Mouse (Mus musculus): Measurements from ENCODE around the gene AW011738.

AW011738 gene

DNA sequence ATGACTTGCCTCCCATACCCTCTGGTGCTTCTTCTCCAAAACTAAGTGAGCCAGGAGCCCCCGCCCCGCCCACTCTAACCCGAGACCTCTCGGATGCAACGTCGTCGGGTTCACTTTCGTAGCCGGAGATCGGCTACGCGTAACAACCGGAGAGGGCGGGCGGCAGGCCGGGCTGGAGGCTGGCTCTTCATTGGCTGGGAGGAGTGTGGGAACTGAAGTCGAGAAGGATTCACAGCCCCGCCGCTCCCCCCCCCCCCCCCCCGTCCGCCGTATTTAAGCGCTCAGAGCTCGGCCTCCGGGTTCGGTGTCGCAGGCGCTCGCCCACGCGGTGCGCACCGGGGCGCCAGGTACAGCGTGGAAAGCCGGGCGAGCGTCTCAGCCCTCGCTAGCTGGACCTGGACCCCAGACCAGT is at the start of gene AW011738:
TSS of gene AW011738 (plus strand) at position 304 of the 412 bp plus-strand sequence.
- DNase-seq = peak; percentile 86

- DNase-seq = no peak
Measured at GRCm38 (mm10) chr4:156154771-156155170, 48.3 kb upstream of the AW011738 start.

DNA sequence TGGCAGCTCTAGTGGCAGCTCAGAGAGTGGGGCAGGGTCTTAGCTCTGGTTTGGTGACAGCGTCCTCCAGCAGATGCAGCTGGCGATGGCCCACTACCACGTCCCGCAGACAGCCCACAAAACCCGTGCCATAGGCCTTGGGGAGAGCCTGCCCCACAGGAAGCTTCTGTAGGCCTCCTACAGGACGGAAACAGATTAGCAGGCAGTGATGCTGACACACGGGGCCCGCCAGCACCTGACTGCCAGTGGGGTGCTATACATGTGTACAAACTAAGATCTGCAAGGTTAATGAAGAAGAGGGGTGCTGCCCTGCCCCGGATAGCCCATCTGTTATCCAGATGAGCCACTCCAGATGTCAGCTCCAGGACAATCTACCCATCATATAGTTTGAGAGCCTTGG is 36.6 kb upstream of the AW011738 start:
- no peak for DNase-seq

GRCm38 (mm10) chr4:156168611-156169010 is 34.5 kb upstream of the AW011738 start:
- DNase-seq = no peak

GRCm38 (mm10) chr4:156169129-156169528 is 34.0 kb upstream of the AW011738 start:
- DNase-seq = no peak

GRCm38 (mm10) chr4:156171828-156172227 is 31.3 kb upstream of the AW011738 start:
- DNase-seq = no peak

GRCm38 (mm10) chr4:156177630-156178029 is 25.5 kb upstream of the AW011738 start:
- DNase-seq = no peak

DNA sequence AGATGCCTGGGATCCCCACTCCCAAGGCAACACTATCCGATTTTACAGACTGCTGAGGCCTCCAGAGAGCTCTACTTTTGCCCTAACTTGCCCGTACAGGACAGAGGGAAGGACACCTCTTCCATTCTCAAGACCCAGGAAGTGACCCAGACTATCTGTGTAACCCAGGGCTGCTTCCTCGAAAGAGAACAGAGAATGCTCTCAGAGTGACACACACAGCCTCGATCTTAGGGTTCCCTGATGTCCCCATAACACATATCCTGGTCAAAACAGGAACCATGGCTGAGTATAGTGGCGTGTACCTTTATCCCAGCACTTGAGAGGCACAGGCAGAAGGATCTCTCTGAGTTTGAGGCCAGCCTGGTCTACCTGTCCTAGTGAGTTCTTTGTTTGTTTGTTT is 19.4 kb upstream of the AW011738 start:
- no peak for DNase-seq

DNA sequence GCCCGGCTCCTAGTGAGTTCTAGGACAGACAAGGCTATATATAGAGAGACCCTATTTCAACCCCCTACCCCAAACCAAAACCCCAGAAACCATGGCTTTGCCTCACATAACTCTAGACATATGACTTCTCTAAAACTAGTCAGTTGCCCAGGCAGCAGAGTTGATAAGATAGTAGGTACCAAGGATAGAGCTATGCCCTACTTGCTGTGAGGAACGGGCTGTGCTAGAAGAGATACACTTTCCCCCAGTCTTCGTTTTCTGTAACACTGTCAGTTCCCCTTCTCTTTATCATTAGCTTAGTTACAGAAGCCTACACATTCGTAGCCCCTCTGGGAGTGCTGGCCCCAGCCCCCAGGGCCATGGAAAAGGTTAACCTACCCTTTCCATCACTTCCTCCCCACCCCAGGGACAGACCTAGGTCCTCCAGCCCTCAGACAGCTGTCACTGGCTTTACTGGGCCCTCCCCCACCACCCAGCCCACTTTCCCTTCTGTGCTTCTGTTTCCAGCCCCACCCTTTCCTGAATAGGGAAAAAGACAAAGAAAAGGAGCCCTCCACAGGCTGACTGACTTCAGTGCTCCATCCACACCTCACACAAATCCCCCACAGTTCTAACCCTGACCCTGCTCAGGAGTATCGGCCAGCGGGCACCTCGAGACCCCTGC is 18.7 kb upstream of the AW011738 start:
- peak; percentile 35 for DNase-seq

- peak; percentile 29 for DNase-seq
Measured at GRCm38 (mm10) chr4:156185456-156185949, 17.6 kb upstream of the AW011738 start.

GRCm38 (mm10) chr4:156185950-156186850 is 16.9 kb upstream of the AW011738 start:
- DNase-seq = peak; percentile 88

- no peak for DNase-seq
Measured at GRCm38 (mm10) chr4:156188162-156188810, 14.8 kb upstream of the AW011738 start.

- DNase-seq = peak; percentile 82
Measured at GRCm38 (mm10) chr4:156188811-156189323, 14.2 kb upstream of the AW011738 start.

- DNase-seq = no peak
Measured at GRCm38 (mm10) chr4:156192421-156193199, 10.5 kb upstream of the AW011738 start.

- no peak for DNase-seq
Measured at GRCm38 (mm10) chr4:156193200-156193590, 9.9 kb upstream of the AW011738 start.

DNA sequence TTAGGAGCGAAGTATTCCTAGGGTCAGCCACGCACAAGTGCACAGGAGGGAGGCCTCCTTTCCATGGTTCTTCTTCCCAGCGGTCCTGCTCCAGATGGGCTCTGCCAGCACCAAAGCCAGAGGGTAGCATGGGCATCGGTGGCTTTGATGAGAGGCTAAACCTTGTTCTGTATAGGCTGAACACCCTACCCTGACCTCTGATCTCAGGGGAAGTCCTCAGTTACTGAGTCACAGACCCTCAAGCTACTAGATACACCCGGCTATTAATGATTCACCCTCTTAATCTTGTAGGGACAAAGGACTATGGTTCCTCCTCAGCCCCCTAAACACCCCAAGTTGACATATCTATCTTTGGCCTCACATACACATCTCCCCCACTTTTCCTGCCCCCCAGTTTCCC is 9.2 kb upstream of the AW011738 start:
- no peak for DNase-seq

GRCm38 (mm10) chr4:156194346-156194745 is 8.8 kb upstream of the AW011738 start:
- no peak for DNase-seq

DNA sequence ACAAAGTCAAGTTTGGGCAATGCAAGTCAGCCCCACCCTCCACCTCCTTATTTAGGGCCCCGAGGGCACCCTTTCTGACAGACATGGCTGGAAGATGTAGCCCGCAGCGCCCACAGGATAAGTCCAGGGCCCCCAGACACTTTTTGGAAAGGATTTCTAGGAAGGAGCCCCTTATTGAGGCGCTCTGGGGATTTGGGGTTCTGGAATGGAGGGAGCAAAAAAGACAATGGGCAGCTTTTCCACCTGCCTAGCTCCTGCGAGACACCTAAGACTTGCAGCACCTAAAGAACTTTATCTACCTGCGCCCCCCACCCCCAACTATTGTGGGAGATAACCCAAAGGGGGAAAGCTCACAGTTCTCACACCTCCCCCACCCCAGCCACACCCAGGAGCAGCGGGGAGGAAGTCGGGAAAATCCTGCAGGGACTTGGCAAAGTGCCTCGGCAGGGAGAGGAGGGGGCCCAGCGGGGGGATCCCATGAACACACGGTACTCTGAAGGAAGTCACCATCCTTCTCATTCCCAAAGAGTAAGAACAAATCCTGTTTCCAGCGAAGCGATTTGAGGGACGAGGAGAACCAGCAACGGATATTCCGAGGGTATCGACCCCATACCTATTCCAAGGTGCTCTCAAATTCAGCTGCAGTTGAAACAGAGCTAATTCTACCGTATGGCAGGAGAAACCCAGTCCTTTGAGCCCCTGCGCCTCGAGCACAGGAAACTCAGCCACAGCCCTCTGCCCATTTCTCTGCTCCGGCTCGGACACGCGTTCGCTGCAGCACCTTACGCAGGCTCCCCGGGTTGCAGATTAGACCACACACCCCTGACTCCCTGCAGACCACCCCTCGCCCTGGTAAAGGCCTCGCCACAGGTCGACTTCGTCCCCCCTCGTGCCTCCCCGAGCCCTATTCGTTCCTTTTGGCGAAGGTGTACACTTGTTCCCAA is 6.9 kb upstream of the AW011738 start:
- peak; percentile 79 for DNase-seq

DNA sequence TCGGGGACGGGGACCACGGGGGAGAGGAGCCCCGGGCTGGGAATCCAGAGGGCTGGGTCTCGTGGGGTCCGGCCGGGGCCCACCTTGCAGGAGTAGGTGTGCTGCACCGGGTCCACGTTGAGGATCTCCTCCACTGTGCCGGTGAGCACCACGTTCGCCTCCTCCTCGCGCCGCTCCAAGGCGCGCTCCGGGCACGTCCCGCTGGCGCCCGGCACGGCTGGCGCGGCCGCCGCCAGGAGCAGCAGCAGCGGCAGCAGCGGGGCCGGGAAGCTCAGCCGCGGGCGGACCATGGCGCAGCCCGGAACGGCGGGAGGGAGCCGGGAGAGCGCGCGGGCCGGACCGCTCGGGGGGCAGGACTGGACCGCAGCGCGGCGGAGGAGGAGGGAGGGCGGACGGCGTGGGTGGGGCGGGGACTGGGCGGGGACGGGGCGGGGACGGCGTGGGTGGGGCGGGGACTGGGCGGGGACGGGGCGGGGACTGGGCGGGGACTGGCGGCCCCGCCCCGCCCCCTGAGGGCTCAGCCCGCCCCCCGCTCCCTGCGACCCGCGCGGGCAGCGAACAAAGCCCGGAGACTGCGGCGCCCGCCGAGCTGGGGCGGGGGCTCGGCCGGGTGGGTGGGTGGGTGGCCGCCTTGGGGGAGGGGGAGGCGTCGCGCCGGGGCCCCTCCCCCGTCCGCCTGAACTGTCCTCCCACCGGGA is 5.8 kb upstream of the AW011738 start, which contains the start of gene Agrn:
TSS of gene Agrn (minus strand) at position 358 of the 698 bp plus-strand sequence.
- DNase-seq = peak; percentile 79

- DNase-seq = peak; percentile 95
Measured at GRCm38 (mm10) chr4:156197829-156198205, 5.3 kb upstream of the AW011738 start.
